Mouse (Mus musculus): ENCODE measurements around the gene Dhrs3.

DNA sequence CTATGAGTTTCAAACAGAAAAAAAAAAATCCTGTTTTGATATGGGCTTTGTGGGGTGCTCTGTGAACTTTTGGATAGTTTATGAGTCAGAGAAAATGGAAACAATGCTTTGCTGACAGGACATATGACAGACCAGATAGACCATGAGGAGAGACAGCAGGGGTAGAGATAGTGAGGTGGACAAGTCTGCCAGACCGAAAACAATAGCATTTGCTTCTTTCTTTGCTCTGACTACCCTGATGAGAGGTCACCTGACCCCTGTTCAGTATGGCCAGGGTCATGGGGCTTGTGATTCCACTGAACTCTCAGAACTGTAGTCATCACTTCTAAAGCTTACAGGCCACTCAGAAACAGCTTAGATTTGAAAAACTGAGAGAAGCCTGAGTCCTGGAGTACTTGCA is 84.4 kb downstream of the Dhrs3 start:
- no peak for TF ChIP-seq EP300 (IDR thresholded peaks at IDR 0.05; ENCODE audit: low read depth)
- no peak for TF ChIP-seq CTCF (IDR thresholded peaks at IDR 0.05; ENCODE audit: low read depth)
